Comparison of ENCODE assay signal across 8 mouse cellular contexts in the genomic region with DNA sequence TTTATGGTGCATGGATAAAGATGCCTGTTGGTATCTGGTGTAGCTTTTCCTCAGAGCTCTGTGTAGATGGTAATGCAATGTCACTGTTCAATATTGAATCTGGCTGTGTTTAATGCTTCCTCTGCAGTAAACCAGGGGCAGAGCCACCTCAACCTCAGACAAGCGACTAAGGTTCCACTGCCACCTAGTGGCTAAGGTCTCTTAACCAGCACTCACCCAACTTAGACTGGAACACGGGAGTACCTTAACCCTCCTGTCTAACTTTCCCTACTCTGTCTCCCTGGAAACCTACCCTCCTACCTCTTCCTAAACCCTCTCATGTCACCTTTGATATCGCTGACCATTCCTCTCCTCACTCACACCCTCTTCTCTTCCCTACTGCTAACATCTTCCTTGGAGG.
DNase-seq lines count a peak whose midpoint lies in the region; ATAC-seq and TF ChIP-seq lines count a peak whose summit lies in the region.

No protein-coding gene starts in this region.

- H3K9ac ChIP-seq in liver, embryonic 14.5 days (replicated peaks), result no peak overlapping the region
- no peak overlapping the region for H3K9ac ChIP-seq in neural tube, embryonic 13.5 days

- no peaks in the 10 kb centered on the region for H3K9me3 ChIP-seq in liver, embryonic 14.5 days (ENCODE audit: control insufficient read depth, low read length)
- H3K9me3 ChIP-seq in neural tube, embryonic 13.5 days, result no peaks in the 10 kb centered on the region

- no peaks in the 10 kb centered on the region for H3K27me3 ChIP-seq in testis, adult 2 months (ENCODE audit: control insufficient read depth, insufficient read depth, low read length)
- H3K27me3 ChIP-seq in liver, embryonic 14.5 days (ENCODE audit: control insufficient read depth, insufficient read depth, low read length), result no peaks in the 10 kb centered on the region
- no peaks in the 10 kb centered on the region for H3K27me3 ChIP-seq in neural tube, embryonic 13.5 days
- no peaks in the 10 kb centered on the region for H3K27me3 ChIP-seq in thymus, adult 2 months (ENCODE audit: control insufficient read depth, insufficient read depth, low read length)

- TF ChIP-seq CTCF in testis, adult 2 months (IDR thresholded peaks at IDR 0.05; ENCODE audit: control insufficient read depth, insufficient read depth, insufficient replicate concordance, low read depth, low read length), result peak; percentile 47; the same call in 1 of the 2 replicates
- peak; percentile 73 for TF ChIP-seq CTCF in liver, embryonic 14.5 days (IDR thresholded peaks at IDR 0.05; ENCODE audit: low read depth)
- no peak for TF ChIP-seq CTCF in thymus, adult 2 months (IDR thresholded peaks at IDR 0.05; ENCODE audit: borderline replicate concordance, control insufficient read depth, extremely low read depth, insufficient read depth, low read length, poor library complexity)

- TF ChIP-seq POLR2A in testis, adult 2 months (IDR thresholded peaks at IDR 0.05; ENCODE audit: control insufficient read depth, low read depth, low read length), result no peak
- no peak for TF ChIP-seq POLR2A in thymus, adult 2 months (IDR thresholded peaks at IDR 0.05; ENCODE audit: control insufficient read depth, extremely low read depth, insufficient read depth, low read length, poor library complexity)

- DNase-seq in testis, postnatal 14 days (ENCODE audit: low spot score), result no peak
- DNase-seq in cerebellum, adult 9-10 months, result peak; percentile 13
- peak; percentile 35 to 74 for DNase-seq in frontal cortex, postnatal 36 days (ENCODE audit: low spot score in 2 of 2)
- peak; percentile 12 to 57 for DNase-seq in kidney, adult 8-10 months
- DNase-seq in liver, embryonic 14.5 days (ENCODE audit: low read depth in 3 of 3, low spot score in 3 of 3), result peak; percentile 9 to 29 (median 22)
- peak; percentile 60 for DNase-seq in thymus, adult 2 months

- 8% methylated on average over 3 of the region's 3 CpGs for WGBS in liver, embryonic 14.5 days (ENCODE audit: insufficient replicate concordance)
- 18% methylated on average over 3 of the region's 3 CpGs for WGBS in neural tube, embryonic 13.5 days
- 36% methylated on average over 3 of the region's 3 CpGs for WGBS in thymus, adult 2 months

- H3K4me2 ChIP-seq in liver, embryonic 14.5 days (ENCODE audit: low read depth), result no peak overlapping the region
- no peak overlapping the region for H3K4me2 ChIP-seq in neural tube, embryonic 13.5 days

- H3K4me1 ChIP-seq in testis, adult 2 months (ENCODE audit: control insufficient read depth, insufficient read depth, low read length), result no peaks in the 10 kb centered on the region
- no peaks in the 10 kb centered on the region for H3K4me1 ChIP-seq in liver, embryonic 14.5 days (replicated peaks; ENCODE audit: control insufficient read depth in 2 of 2, insufficient read depth in 2 of 2, low read length in 1 of 2)
- no peaks in the 10 kb centered on the region for H3K4me1 ChIP-seq in neural tube, embryonic 13.5 days (replicated peaks)
- H3K4me1 ChIP-seq in thymus, adult 2 months (replicated peaks; ENCODE audit: control insufficient read depth, insufficient read depth, low read length), result no peaks in the 10 kb centered on the region

- H3K36me3 ChIP-seq in testis, adult 2 months (ENCODE audit: control insufficient read depth, insufficient read depth, low read length), result no peaks in the 10 kb centered on the region
- H3K36me3 ChIP-seq in liver, embryonic 14.5 days (replicated peaks; ENCODE audit: control insufficient read depth, insufficient read depth, low read depth), result no peaks in the 10 kb centered on the region
- no peaks in the 10 kb centered on the region for H3K36me3 ChIP-seq in neural tube, embryonic 13.5 days
- no peaks in the 10 kb centered on the region for H3K36me3 ChIP-seq in thymus, adult 2 months (ENCODE audit: control insufficient read depth, insufficient read depth, low read length)

- H3K4me3 ChIP-seq in testis, adult 2 months (ENCODE audit: control insufficient read depth, low read depth, low read length), result no peak overlapping the region
- no peak overlapping the region for H3K4me3 ChIP-seq in liver, embryonic 14.5 days (ENCODE audit: insufficient read depth in 1 of 2, low read depth in 2 of 2, low read length in 2 of 2)
- no peak overlapping the region for H3K4me3 ChIP-seq in neural tube, embryonic 13.5 days
- H3K4me3 ChIP-seq in thymus, adult 2 months (ENCODE audit: control insufficient read depth, insufficient read depth, low read length), result no peak overlapping the region

- H3K27ac ChIP-seq in testis, adult 2 months (ENCODE audit: control insufficient read depth, insufficient read depth, low read depth, low read length), result no peak overlapping the region
- H3K27ac ChIP-seq in liver, embryonic 14.5 days, result no peak overlapping the region
- H3K27ac ChIP-seq in neural tube, embryonic 13.5 days (replicated peaks), result no peak overlapping the region
- H3K27ac ChIP-seq in thymus, adult 2 months (ENCODE audit: control insufficient read depth, insufficient read depth, low read length), result no peak overlapping the region

- no peak for TF ChIP-seq EP300 in liver, embryonic 14.5 days (IDR thresholded peaks at IDR 0.05; ENCODE audit: low read depth)

- ATAC-seq in liver, embryonic 14.5 days (ENCODE audit: insufficient read depth), result no peak
- ATAC-seq in neural tube, embryonic 13.5 days (ENCODE audit: low read depth), result peak; percentile 84
